ENCODE assay signal across 9 mouse cellular contexts in the genomic region with DNA sequence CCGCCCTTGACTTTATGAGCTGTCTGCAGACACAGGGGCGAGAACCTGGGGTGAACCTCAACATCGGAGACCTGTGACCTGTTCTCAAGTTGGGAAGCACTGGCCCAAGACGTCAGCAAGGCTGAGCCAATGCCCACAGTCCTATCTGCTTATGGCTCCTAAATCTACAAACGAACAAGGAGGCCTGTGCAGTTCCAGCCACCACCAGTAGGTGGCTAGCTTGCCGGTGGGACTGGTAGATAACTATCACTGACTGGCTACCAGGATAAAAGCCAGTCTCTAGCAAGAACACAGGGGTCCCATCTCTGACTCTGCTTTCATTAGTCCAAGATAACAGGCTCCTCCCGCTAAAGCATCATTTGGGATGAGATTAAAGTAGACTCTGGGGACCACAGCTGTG.
DNase-seq lines count a peak whose midpoint lies in the region; ATAC-seq and TF ChIP-seq lines count a peak whose summit lies in the region.
"Had no signal": no experiment of that assay in that cellular context is flagged by ENCODE, and none has a peak within 500 bp of the region (broad histone marks: within the 10 kb centered on the region; RNA-seq: fewer than 3 reads in every experiment).

No protein-coding gene starts in this region.

- H3K4me3 ChIP-seq in small intestine, adult 2 months (ENCODE audit: low read depth, low read length) = no peak overlapping the region

- H3K36me3 ChIP-seq in small intestine, adult 2 months (ENCODE audit: control insufficient read depth, insufficient read depth, low read length) = no peaks in the 10 kb centered on the region

- no peak overlapping the region for H3K27ac ChIP-seq in small intestine, adult 2 months (ENCODE audit: insufficient read depth, low read depth, low read length)
- H3K27ac ChIP-seq: macrophage had no signal

- H3K4me1 ChIP-seq in small intestine, adult 2 months (ENCODE audit: control insufficient read depth, insufficient read depth, insufficient read length, low read length) = no peaks in the 10 kb centered on the region

- ATAC-seq in CD4-positive, CD25-positive, alpha-beta regulatory T cell, adult 4 months = no peak
- peak; percentile 71 for ATAC-seq in granulocyte monocyte progenitor cell, adult 5-6 weeks (replicated peaks; ENCODE audit: poor library complexity, severe bottlenecking)
- ATAC-seq in megakaryocyte progenitor cell, adult 5-6 weeks (replicated peaks; ENCODE audit: poor library complexity) = peak; percentile 68

- peak; percentile 80; the same call in 1 of the 2 replicates for TF ChIP-seq CTCF in small intestine, adult 2 months (IDR thresholded peaks at IDR 0.05; ENCODE audit: extremely low read depth, insufficient read length, insufficient replicate concordance, low read depth, low read length)

- H3K27me3 ChIP-seq in small intestine, adult 2 months (ENCODE audit: control insufficient read depth, insufficient read depth, low read length) = no peaks in the 10 kb centered on the region

- TF ChIP-seq POLR2A in small intestine, adult 2 months (IDR thresholded peaks at IDR 0.05; ENCODE audit: low read depth, low read length) = no peak

- WGBS in small intestine, adult 2 months = 29% methylated on average over 7 of the region's 7 CpGs

- peak; percentile 74 for DNase-seq in CD4-positive, CD25-positive, alpha-beta regulatory T cell, adult 2 months (ENCODE audit: low read depth, low spot score)
- DNase-seq in adipocyte (ENCODE audit: low spot score) = peak; percentile 80
- DNase-seq in embryo, embryonic 10 days (ENCODE audit: low spot score) = peak; percentile 82
- DNase-seq in layer of hippocampus, postnatal 36 days = peak; percentile 63 to 74
